28 mouse cellular contexts compared by ENCODE assay signal in the genomic region with DNA sequence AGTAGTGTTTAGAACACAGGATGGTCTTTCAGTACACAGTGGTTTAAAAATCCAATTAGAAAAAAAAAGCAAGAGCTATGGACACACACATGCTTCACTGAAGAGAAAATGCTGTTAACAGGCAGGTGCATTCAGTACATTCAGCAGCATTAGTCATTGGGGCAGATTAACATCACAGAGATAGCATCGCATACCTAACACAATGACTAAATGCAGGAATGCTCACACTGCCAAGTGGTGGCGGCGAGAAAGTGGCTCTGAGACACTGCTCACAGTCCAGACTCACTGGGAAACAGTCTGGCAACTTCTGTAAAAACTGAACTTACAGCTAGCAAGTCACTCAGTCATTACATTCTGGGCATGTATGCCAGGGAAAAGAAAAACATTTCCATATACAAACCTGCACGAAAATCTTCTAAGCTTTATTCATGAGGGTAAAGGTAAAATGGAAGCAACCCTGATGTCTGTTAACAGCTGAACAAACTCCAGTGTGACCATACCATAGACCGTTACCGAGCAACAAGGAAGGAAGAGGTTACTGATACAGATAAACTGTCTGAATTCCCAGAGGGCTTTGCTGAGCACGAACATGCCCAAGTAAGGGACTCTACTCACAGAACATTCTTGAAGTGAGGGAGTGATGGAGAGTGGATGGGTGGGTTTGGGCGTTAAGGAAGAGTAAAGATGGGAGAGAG.
DNase-seq lines count a peak whose midpoint lies in the region; ATAC-seq and TF ChIP-seq lines count a peak whose summit lies in the region.
"Had no signal": no experiment of that assay in that cellular context is flagged by ENCODE, and none has a peak within 500 bp of the region (broad histone marks: within the 10 kb centered on the region; RNA-seq: fewer than 3 reads in every experiment).

No protein-coding gene starts in this region.

- peaks cover 18% of the 10 kb centered on the region for H3K4me1 ChIP-seq in embryonic fibroblast, embryonic 13.5 days (ENCODE audit: control insufficient read depth, insufficient read depth, low read length)
- H3K4me1 ChIP-seq in hindbrain, embryonic 10.5 days (replicated peaks): no peaks in the 10 kb centered on the region
- H3K4me1 ChIP-seq in midbrain, embryonic 13.5 days (replicated peaks): no peaks in the 10 kb centered on the region
- H3K4me1 ChIP-seq: embryonic facial prominence, embryonic 10.5 days; embryonic facial prominence, embryonic 15.5 days; intestine, embryonic 15.5 days had no signal

- no peaks in the 10 kb centered on the region for H3K79me2 ChIP-seq in C2C12 (ENCODE audit: control insufficient read depth, insufficient read depth)

- 80% methylated on average over 8 of the region's 8 CpGs for WGBS in hindbrain, embryonic 10.5 days
- 75% methylated on average over 8 of the region's 8 CpGs for WGBS in midbrain, embryonic 13.5 days

- H3K4me2 ChIP-seq in midbrain, embryonic 13.5 days (replicated peaks): no peak overlapping the region
- H3K4me2 ChIP-seq: embryonic facial prominence, embryonic 15.5 days; intestine, embryonic 15.5 days; lung, embryonic 14.5 days; midbrain, embryonic 11.5 days had no signal

- no peak overlapping the region for H3K4me3 ChIP-seq in C2C12 (ENCODE audit: insufficient read depth, poor library complexity, severe bottlenecking)
- H3K4me3 ChIP-seq in embryonic fibroblast, embryonic 13.5 days (ENCODE audit: insufficient read depth, low read length): no peak overlapping the region
- no peak overlapping the region for H3K4me3 ChIP-seq in hindbrain, embryonic 10.5 days
- no peak overlapping the region for H3K4me3 ChIP-seq in midbrain, embryonic 13.5 days (replicated peaks)
- H3K4me3 ChIP-seq: embryonic facial prominence, embryonic 10.5 days; embryonic facial prominence, embryonic 15.5 days; intestine, embryonic 15.5 days had no signal

- no peak for ATAC-seq in midbrain, embryonic 13.5 days
- ATAC-seq: CD4-positive, CD25-positive, alpha-beta regulatory T cell, adult 4 months; forebrain, embryonic 14.5 days; hindbrain, postnatal 0 days; intestine, embryonic 15.5 days had no signal

- H3K9ac ChIP-seq in midbrain, embryonic 13.5 days (replicated peaks): no peak overlapping the region
- H3K9ac ChIP-seq: embryonic facial prominence, embryonic 15.5 days; intestine, embryonic 15.5 days; liver, embryonic 14.5 days; lung, embryonic 14.5 days had no signal

- H3K9me3 ChIP-seq in hindbrain, embryonic 10.5 days: no peaks in the 10 kb centered on the region
- no peaks in the 10 kb centered on the region; the same call in 1 of the 2 replicates for H3K9me3 ChIP-seq in midbrain, embryonic 13.5 days
- H3K9me3 ChIP-seq: embryonic facial prominence, embryonic 10.5 days; embryonic facial prominence, embryonic 15.5 days; G1E; intestine, embryonic 15.5 days had no signal

- H3K36me3 ChIP-seq in C2C12 (ENCODE audit: control insufficient read depth, insufficient read depth): no peaks in the 10 kb centered on the region
- H3K36me3 ChIP-seq in hindbrain, embryonic 10.5 days: no peaks in the 10 kb centered on the region
- no peaks in the 10 kb centered on the region for H3K36me3 ChIP-seq in midbrain, embryonic 13.5 days
- H3K36me3 ChIP-seq: embryonic facial prominence, embryonic 10.5 days; embryonic facial prominence, embryonic 15.5 days; G1E; intestine, embryonic 15.5 days had no signal

- DNase-seq in heart, adult 11 months: peak; percentile 64
- no peak for DNase-seq in heart, adult 18-20 months
- DNase-seq in NIH3T3 (ENCODE audit: low read depth): peak; percentile 38
- DNase-seq in hindbrain, embryonic 10.5 days (ENCODE audit: low spot score): no peak
- DNase-seq in left cerebral cortex, adult 18-20 months (ENCODE audit: low spot score in 2 of 2): no peak
- DNase-seq: adrenal gland, adult 8-10 months; cerebellum, adult 8-10 months; cerebellum, postnatal 25 days; gastrocnemius, postnatal 36 days; heart, postnatal 14 days; kidney, adult 2 months; kidney, postnatal 4 days; layer of hippocampus, postnatal 36 days; liver; lung, embryonic 14.5 days had no signal

- H3K27me3 ChIP-seq in C2C12 (ENCODE audit: control insufficient read depth, insufficient read depth, insufficient read length): no peaks in the 10 kb centered on the region
- H3K27me3 ChIP-seq in hindbrain, embryonic 10.5 days (ENCODE audit: insufficient read depth, poor library complexity, severe bottlenecking): peaks cover 5% of the 10 kb centered on the region; the same call in 1 of the 2 replicates
- H3K27me3 ChIP-seq in midbrain, embryonic 13.5 days: peaks cover 42% of the 10 kb centered on the region
- H3K27me3 ChIP-seq: embryonic facial prominence, embryonic 15.5 days; intestine, embryonic 15.5 days had no signal

- no peak for TF ChIP-seq CTCF in C2C12 (IDR thresholded peaks at IDR 0.05; ENCODE audit: control insufficient read depth, insufficient read depth, insufficient read length)
- no peak for TF ChIP-seq CTCF in embryonic fibroblast, embryonic 13.5 days (IDR thresholded peaks at IDR 0.05; ENCODE audit: borderline replicate concordance, insufficient read depth, low read length)

- no peaks in the 10 kb centered on the region for H3K79me3 ChIP-seq in C2C12 (ENCODE audit: low read depth)

- no peak overlapping the region for H3ac ChIP-seq in C2C12 (ENCODE audit: control insufficient read depth, insufficient read length, low read depth)

- H3K27ac ChIP-seq in embryonic fibroblast, embryonic 13.5 days (ENCODE audit: insufficient read depth, low read length): peak overlapping the region; percentile 79
- no peak overlapping the region for H3K27ac ChIP-seq in hindbrain, embryonic 10.5 days
- no peak overlapping the region for H3K27ac ChIP-seq in midbrain, embryonic 13.5 days
- H3K27ac ChIP-seq: embryonic facial prominence, embryonic 10.5 days; embryonic facial prominence, embryonic 15.5 days; hindbrain, postnatal 0 days; intestine, embryonic 15.5 days; kidney, postnatal 0 days; liver, embryonic 14.5 days had no signal

- TF ChIP-seq POLR2A in embryonic fibroblast, embryonic 13.5 days (IDR thresholded peaks at IDR 0.05; ENCODE audit: low read depth, low read length): no peak

TF ChIP-seq in C2C12, 6 proteins besides CTCF, POLR2A, EP300 and RAD21:
- TF ChIP-seq USF1 (IDR thresholded peaks at IDR 0.05; ENCODE audit: low read depth): no peak
- TF ChIP-seq FOSL1 (IDR thresholded peaks at IDR 0.05; ENCODE audit: insufficient read depth, low read length, poor library complexity, severe bottlenecking): peak; percentile 57
- TF ChIP-seq CEBPB (IDR thresholded peaks at IDR 0.05; ENCODE audit: low read depth): no peak
- TF ChIP-seq MYOG (IDR thresholded peaks at IDR 0.05; ENCODE audit: control insufficient read depth, extremely low read depth, insufficient read length): no peak
- TF ChIP-seq MYOD1 (IDR thresholded peaks at IDR 0.05; ENCODE audit: control insufficient read depth, insufficient read length, low read depth): peak; percentile 87
- TF ChIP-seq MAX (IDR thresholded peaks at IDR 0.05): peak; percentile 24

Comparison
In these comparisons a context has a peak if more than half of its experiments do, and no peak if none do; other contexts are left out.
1. DNase-seq: peak in heart, adult 11 months (single experiment) and NIH3T3 (single experiment); none in heart, adult 18-20 months (0 of 2), hindbrain, embryonic 10.5 days (single experiment) and left cerebral cortex, adult 18-20 months (0 of 2).